Mouse (Mus musculus) heart, postnatal 0 days (tissue): ENCODE results near the gene Gm13305.
"Not testable (repeated sequence)": the region's sequence is repeated elsewhere in the genome, so short reads cannot be mapped to it uniquely, and the experiment has no call there.

ENCODE experiments used
- CTCF ChIP-seq: IDR thresholded peaks from 2 replicates; pipeline ENCODE4 v1.5.1; 2016; ENCODE audit warnings: antibody characterized with exemption, control low read depth, low read depth
- EP300 ChIP-seq: IDR thresholded peaks from 2 replicates; pipeline ENCODE4 v1.6.1; 2016; ENCODE audit warnings: antibody characterized with exemption, low read depth

DNA sequence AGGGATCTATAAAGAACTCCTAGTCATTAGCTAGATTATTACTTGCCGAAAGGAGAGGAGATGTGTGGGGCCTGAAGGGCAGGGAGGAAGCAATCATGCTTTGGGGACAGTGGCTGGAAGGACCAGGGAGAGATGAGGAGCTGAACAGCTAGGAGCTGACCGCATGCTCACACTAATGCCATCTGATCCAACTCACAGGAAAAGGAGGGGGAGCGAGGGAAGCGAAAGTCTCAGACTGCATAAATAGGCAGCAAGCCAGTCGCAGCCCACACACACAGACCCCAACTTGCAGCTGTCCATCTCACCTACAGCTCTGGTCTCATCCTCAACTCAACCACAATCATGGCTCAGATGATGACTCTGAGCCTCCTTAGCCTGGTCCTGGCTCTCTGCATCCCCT is 53.9 kb downstream of the Gm13305 start, which contains the start of gene Gm13304:
- not testable (repeated sequence) for TF ChIP-seq CTCF, EP300
